Mouse (Mus musculus) skeletal muscle tissue, adult 2 months (tissue): ENCODE measurements around the gene Cacna1a.

ENCODE experiments used
- DNase-seq: peaks from one replicate; pipeline ENCODE4 v3.0.0-alpha.2; 2012; ENCODE audit warnings: low read depth, low spot score

Gene Cacna1a

DNA sequence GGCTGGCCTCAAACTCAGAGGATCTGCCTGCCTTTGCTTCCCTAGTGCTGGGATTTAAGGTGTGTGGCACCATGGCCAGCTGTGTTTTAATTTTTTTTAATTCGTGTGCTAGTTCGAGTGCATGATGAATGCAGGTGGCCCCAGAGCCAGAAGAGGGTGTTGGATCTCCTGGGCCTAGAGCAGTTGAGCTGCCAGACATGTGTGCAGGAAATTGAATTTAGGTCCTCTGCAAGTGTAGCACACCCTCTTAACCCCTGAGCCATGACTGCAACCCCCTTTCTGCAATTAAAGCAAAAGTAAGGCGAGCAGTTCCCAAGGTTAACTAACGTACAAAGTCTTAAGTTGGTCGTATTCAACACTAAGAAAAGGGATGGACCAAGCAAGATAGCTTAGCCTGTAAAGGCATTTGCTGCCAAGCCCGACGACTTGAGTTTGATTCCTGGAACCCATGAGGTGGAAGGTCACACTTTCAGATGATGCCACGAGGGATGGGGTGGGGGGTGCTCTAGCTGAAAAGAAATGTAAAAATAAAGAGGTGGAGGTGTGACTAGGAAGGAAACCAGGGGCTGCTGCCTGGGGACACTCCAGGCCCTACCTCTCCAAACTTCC lies 249.8 kb downstream of the Cacna1a start:
- no peak for DNase-seq

DNA sequence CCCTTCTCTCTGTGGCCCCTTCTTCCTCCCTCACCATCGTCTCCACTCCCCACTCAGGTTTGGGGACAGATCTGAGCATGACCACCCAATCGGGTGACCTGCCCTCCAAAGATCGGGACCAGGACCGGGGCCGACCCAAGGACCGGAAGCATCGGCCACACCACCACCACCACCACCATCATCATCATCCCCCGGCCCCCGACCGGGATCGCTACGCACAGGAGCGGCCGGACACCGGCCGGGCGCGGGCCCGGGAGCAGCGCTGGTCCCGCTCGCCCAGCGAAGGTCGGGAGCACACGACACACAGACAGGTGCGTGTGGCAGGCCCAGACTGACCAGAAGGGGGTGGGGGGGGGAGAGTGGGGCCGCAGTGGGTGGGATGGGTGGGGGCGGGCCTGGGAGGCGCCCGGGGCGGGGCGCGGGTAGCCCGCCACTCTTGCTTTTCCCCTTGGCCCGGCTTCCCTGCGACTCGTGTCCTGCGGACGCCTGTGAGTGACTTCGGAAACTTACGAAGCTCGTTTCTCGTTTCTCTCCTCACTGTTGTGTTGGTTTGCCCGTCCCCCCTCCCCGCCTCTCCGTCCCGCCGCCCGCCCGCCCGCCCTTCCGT lies 250.4 kb downstream of the Cacna1a start:
- DNase-seq, result no peak

DNA sequence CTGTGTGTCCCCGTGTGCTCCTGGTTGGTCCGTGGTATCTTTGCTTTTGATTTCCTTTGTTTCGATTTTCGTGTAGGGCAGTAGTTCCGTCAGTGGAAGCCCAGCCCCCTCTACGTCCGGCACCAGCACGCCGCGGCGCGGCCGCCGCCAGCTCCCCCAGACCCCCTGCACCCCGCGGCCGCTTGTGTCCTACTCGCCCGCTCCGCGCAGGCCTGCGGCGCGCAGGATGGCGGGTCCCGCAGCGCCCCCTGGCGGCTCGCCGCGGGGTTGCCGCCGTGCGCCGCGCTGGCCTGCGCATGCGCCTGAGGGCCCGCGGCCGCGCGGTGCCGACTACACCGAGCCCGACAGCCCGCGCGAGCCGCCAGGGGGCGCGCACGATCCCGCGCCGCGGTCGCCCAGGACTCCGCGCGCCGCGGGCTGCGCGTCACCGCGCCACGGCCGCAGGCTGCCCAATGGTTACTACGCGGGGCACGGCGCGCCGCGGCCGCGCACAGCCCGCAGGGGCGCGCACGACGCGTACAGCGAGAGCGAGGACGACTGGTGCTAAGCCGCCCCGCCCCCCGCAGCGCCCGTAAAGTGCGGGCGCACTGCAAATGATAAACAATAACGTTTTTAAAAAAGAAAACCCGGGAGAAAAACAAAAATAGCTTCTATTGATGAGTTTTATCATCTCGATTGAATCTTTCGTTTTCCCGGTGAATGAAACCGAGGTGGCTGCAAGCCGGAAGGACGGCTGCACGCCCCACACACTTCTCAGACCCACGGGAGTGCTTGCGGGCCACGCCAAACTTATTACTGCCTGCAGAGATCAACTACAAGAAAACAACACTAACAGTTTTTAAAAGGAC lies 251.1 kb downstream of the Cacna1a start:
- DNase-seq, result peak; percentile 93

DNA sequence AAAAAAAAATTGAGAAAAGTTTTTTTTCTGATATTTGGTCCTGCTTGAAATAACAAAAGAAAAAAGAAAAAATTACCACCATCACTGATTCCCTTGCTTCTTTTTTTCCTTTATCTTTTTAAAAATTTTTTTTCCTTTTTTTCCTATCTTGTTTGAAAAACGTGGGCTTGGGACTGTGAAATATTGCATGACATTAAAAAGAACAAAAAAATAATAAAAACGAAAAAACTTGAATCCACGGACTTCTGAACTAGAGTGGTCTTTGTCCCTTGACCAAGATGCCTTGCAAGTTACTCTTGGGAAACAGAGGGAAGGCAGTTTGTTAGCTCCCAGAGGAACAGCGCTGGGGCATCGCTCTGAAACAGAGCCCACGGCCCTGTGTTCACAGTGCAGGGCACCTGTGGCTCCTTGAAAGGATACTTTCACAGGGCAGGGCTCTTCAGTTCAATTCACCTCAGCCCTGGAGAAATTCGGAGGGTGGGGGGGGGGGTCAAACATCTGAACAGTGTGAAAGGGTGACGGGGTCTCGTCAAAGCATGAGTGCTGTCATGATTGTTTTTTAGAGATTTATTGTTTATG lies 251.9 kb downstream of the Cacna1a start:
- DNase-seq, result no peak

DNA sequence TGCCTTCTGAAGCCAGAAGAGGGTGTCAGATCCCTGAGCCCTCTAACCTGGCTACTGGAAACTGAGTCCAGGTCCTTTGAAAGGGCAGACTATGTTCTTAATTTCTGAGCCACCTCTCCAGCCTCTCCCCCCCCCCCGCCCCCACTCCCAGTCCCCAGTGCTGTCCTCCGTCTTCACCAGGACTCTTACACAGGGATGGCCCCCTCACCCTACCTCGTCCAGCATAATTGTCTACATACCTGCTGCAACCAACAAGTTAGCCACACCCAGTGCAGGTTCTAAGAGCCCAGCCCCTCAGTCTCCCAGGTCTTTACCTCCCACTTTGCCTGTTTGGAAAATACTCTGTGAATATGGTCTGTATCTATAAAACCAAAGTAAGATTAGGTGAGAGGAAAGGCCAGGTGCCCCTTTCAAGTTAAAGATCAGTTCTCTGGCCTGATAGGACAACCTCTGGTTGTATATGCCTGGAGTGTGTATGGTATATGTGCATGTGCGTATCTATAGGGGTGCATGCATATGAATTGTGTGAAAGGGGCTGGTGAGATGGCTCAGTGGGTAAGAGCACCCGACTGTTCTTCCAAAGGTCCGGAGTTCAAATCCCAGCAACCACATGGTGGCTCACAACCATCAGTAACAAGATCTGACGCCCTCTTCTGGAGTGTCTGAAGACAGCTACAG lies 252.5 kb downstream of the Cacna1a start:
- no peak for DNase-seq

DNA sequence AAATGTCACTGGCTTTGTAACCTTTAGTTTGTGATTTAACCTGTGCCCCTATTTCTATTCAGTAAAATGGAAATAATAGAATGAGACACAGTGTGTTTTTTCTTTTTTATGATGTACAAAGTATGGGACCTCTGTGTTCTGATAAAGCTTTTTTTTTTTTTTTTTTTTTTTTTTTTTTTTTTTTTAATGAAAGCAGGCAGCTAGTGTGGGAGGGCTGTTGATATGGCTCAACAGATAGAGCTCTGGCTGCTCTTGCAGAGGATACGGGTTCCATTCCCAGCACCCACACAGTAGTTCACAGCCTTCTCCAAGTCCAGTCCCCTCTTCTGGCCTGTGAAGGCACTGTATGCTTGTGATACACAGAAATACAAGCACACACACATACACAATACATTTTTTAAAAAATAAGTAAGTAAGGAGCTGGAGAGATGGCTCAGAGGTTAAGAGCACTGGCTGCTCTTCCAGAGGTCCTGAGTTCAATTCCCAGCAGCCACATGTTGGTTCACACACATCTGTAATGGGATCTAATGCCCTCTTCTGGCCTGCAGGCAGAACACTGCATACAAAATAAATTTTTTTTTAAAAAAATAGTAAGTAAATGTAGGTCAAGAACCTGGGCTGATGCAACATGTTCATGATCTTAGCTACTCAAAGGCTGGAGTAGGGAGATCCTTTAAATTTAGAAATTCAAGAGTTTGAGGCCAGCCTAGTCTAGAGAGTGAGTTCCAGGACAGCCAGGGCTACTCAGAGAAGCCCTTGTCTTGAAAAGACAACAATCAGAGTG lies 253.5 kb downstream of the Cacna1a start:
- no peak for DNase-seq

DNA sequence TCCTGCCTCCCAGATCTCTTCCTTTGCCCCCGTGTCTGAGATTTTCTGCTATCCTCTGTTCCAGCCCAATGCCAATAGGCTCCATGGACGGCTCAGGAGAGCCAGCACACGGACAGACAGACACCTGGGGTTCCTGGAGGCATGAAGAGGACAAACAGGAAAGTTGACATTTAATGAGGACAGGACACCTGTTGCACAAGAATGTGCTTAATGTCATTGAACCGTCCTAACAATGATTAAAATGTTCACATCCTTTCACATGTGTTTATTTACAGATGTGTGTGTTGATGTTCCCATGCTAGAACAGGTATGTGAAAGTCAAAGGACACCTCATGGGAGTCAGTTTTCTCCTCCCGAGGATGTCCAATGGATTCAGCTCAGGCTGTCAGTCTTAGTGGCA lies 254.8 kb downstream of the Cacna1a start:
- DNase-seq, result no peak

- DNase-seq, result no peak
Observed at GRCm38 (mm10) chr8:84646800-84647199, 258.6 kb downstream of the Cacna1a start.

DNA sequence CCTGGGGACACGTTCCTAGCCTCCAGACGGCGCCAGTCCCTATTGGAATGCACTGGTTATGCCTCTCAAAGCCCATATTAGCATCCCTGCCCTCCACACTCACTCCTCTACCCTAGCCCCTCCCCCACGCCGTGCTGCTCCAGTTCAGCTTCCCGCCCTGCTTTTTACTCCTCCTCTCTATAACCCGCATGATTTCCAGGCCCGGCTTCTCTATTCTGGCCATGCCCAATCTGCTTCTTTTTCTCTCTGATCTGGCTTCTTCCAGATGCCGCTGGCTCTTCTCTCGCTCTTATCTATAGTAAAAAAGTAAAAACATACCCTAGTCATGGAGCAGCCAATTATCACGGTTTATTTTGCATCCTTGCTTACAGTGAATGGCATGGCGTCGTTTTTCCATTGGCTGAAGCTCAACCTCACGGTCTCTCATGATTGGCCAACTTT lies 259.2 kb downstream of the Cacna1a start:
- DNase-seq, result no peak

GRCm38 (mm10) chr8:84650213-84650612 lies 262.0 kb downstream of the Cacna1a start:
- no peak for DNase-seq

DNA sequence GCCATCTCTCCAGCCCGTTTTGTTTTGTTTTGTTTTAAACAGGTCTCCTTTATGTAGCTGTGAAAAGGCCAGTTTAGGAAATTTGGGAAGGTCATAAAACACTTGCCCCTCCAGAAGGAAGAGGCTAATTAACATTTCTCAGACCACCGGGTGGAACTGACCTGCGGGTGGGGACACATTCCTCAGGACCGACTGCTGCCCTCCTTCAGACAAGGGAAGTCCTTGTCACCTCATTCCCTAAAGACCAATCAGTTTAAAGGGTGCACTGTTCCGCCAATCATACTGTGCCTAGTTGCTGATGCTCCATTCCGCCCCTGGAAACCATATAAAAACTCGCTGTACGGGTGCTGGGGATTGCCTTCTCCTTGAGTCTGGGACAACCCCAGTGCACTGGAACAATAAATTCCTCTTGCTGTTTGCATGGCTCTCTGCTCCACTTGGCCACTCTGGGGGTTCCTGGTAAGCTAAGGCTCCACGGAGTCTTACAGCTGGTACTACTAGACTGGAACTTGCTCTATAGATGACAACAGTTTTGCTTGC lies 264.9 kb downstream of the Cacna1a start:
- DNase-seq, result no peak

GRCm38 (mm10) chr8:84654597-84654996 lies 266.4 kb downstream of the Cacna1a start:
- DNase-seq, result no peak

DNA sequence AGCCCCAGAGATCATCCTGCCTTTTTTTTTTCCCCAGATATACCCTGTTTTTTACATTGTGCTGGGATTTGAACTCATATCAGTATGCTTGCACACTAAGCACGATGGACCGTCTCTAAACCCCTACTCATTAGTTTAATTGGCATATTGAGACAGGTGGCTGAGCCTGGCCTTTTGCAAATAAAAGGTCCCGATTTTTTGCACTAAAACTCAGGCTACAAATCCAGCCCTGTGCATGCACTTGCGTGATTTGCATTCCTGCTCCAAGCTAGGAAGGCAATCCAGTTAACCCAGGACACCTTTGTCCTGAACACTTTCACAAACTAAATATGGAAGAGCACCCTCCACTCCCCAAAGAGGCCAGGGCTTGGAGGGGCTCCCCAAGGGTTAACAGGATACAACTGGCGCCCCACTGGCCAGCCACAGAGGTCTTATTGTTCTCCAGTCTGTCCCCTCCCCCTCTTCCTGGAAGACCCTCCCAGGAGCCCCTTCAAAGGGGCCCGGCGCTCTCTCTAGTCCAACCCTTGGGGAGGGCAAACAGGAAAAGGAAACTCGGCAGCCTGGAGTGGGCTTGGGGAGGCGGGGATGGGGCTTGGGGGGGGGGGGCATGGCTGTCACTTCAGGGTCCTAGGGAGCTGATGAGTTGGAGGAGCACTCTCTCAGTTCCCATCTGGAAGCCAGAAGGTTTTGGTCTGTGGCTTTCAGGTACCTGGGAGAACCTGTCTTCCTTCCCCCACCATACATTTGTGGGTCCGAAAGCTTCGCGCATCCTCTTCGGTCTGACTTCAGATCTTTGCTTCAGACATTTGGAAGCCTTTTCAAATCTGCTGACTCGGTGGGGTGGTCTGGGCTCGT lies 267.3 kb downstream of the Cacna1a start:
- no peak for DNase-seq

- no peak for DNase-seq
Observed at GRCm38 (mm10) chr8:84656191-84656525, 267.9 kb downstream of the Cacna1a start.

DNA sequence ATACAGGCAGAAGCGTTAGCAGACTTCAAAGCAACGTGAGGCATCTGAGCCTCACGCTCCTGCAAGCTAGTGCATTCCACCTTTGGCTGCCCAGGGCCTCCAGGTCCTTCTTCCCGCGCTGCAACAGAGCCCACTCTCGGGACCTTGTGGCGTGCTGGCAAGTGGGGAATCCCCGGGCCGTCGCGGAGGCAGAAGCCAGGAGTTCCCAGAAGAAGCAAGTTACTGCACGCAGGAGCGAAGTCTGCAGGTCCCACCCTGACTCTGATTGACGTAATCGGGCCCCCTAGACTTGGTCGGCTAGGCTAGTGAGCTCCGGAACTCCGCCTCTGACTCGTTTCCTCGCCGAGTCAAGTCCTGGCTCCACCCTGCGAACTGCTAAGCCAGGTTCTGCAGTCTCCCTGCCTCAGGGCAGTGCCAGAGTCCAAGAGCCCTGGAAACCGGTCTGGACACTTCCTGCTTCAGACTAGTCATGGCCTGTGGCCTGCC lies 268.4 kb downstream of the Cacna1a start:
- peak; percentile 72 for DNase-seq

- no peak for DNase-seq
Observed at GRCm38 (mm10) chr8:84657203-84657602, 269.0 kb downstream of the Cacna1a start.

- DNase-seq, result no peak
Observed at GRCm38 (mm10) chr8:84657680-84658079, 269.4 kb downstream of the Cacna1a start.

GRCm38 (mm10) chr8:84658951-84659350 lies 270.7 kb downstream of the Cacna1a start:
- DNase-seq, result no peak

- peak; percentile 48 for DNase-seq
Observed at GRCm38 (mm10) chr8:84659936-84660818, 271.9 kb downstream of the Cacna1a start.
